Mouse (Mus musculus) hindbrain, embryonic 14.5 days (tissue): ENCODE data around the gene Zzef1. TPM values are rescaled to one million over a fixed set of nuclear protein-coding genes. Genes with fewer than 3 reads are reported as not detected.

Experiments used
- ATAC-seq: fragments of 200-750 bp; cut with Nextera tagmentation; 2 replicates; pipeline ENCODE4 v1.8.0; 2017; ENCODE audit warnings: moderate number of reproducible peaks, mild to moderate bottlenecking, moderate TSS enrichment, moderate library complexity; ENCODE audit not compliant: low FRiP score
- DNase-seq: peaks from one replicate; pipeline ENCODE4 v3.0.0-alpha.2; 2015; ENCODE audit warnings: low spot score
- H3K27ac ChIP-seq: fragments of 300-500 bp; sonication (generic); 2 replicates; pipeline ENCODE4 v1.5.1; 2014; ENCODE audit warnings: mild to moderate bottlenecking, moderate library complexity
- H3K27me3 ChIP-seq: fragments of 300-500 bp; sonication (generic); 2 replicates; pipeline ENCODE4 v1.6.1; 2014; ENCODE audit warnings: mild to moderate bottlenecking, low read length, mixed read lengths; ENCODE audit not compliant: control insufficient read depth, insufficient read depth
- H3K36me3 ChIP-seq: fragments of 300-500 bp; sonication (generic); replicated peaks from 2 replicates; pipeline ENCODE4 v1.6.1; 2014; ENCODE audit not compliant: control insufficient read depth, insufficient read depth
- H3K4me1 ChIP-seq: fragments of 300-500 bp; sonication (generic); replicated peaks from 2 replicates; pipeline ENCODE4 v1.6.1; 2014; ENCODE audit warnings: antibody characterized with exemption, low read length, mixed read lengths; ENCODE audit not compliant: control insufficient read depth, insufficient read depth
- H3K4me2 ChIP-seq: fragments of 300-500 bp; sonication (generic); replicated peaks from 2 replicates; pipeline ENCODE4 v1.6.1; 2014; ENCODE audit warnings: mild to moderate bottlenecking, moderate library complexity
- H3K4me3 ChIP-seq: fragments of 300-500 bp; sonication (generic); replicated peaks from 2 replicates; pipeline ENCODE4 v1.5.1; 2014; ENCODE audit warnings: mild to moderate bottlenecking, low read length
- H3K9ac ChIP-seq: fragments of 300-500 bp; sonication (generic); 2 replicates; pipeline ENCODE4 v1.6.1; 2014
- H3K9me3 ChIP-seq: fragments of 300-500 bp; sonication (generic); 2 replicates; pipeline ENCODE4 v1.6.1; 2016; ENCODE audit warnings: low read length; ENCODE audit not compliant: control insufficient read depth
- WGBS: fragments of 180-500 bp; shearing (Covaris S2); extraction: QIAGEN DNeasy Blood & Tissue Kit; methylation state at CpG from one replicate; pipeline ENCODE4 v1.1.7; 2014; 5-methylcytosine and 5-hydroxymethylcytosine counted together
- microRNA-seq: library from miRNA; unstranded; fragments of <30 nt; microRNA quantifications from one replicate; pipeline ENCODE4, GENCODE M21; 2016
- polyA plus RNA-seq: library from polyadenylated mRNA; unstranded; fragments of >200 nt; fragmentation: Nextera tagmentation; extraction: Ambion mirVana; gene quantifications from 2 replicates; pipeline ENCODE4 v1.2.1, GENCODE M21; 2014

Gene Zzef1
- polyA plus RNA-seq, 1 experiment from 2014 or later = 18.5 TPM

DNA sequence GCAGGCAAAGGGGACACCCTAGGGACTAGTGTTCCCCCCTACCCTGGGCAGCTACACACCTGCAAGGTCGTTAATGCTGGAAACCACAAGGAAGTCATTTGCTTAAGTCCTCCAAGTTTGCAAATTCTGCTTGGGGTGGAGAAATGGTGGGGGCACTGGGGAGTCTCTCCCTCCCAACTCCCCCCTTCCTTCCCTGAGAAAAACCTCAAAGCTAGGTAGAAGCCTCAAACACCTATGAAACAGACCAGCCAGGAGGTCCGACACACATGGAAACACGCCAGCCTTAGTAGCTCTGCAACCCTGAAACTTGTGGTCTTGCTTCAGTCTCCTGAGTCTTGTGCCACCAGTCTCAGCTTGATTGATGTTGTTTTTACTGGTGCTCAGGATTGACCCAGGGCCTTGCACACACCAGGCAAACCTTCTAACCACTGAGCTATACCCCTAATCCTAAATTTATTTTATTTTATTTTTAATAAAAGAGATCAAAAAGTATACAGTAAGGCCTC lies 167.8 kb downstream of the Zzef1 start:
- Histone ChIP-seq H3K4me3 (no peak overlapping the region), H3K4me1 (no peaks in the 10 kb centered on the region), H3K9ac (no peak overlapping the region), H3K4me2 (no peak overlapping the region), H3K27me3 (peaks cover 45% of the 10 kb centered on the region), H3K36me3 (no peaks in the 10 kb centered on the region), H3K27ac (no peak overlapping the region), H3K9me3 (no peaks in the 10 kb centered on the region)
- 71% methylated on average over 3 of the region's 3 CpGs for WGBS
- ATAC-seq (no peak), DNase-seq (no peak)

DNA sequence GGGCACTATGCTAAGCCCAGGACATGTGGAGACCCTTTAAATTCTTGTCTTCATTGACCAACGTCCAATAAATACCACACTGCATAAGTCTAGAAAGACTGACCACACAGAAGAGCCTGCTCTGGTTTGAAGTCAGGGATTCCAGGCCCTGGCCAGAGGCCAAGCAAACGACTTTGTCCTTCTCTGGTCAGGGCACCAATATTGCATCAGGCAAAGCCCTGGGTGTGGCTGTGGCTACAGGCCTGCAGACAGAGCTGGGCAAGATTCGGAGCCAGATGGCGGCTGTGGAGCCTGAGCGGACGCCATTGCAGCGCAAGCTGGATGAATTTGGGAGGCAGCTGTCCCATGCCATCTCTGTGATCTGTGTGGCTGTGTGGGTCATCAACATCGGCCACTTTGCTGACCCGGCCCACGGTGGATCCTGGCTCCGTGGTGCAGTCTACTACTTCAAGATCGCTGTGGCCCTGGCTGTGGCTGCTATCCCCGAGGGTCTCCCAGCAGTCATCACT lies 179.0 kb downstream of the Zzef1 start:
- no peaks in the 10 kb centered on the region for H3K4me1 ChIP-seq
- 80% methylated on average over 13 of the region's 13 CpGs for WGBS
- no peak overlapping the region for H3K4me3 ChIP-seq
- no peak for ATAC-seq
- H3K27me3 ChIP-seq = no peaks in the 10 kb centered on the region
- H3K9ac ChIP-seq = no peak overlapping the region
- no peak overlapping the region for H3K27ac ChIP-seq
- H3K4me2 ChIP-seq = no peak overlapping the region
- H3K9me3 ChIP-seq = no peaks in the 10 kb centered on the region
- no peaks in the 10 kb centered on the region for H3K36me3 ChIP-seq
- no peak for DNase-seq

Small RNA genes within 50 kb of the gene (microRNA-seq; reads per million reads assigned to microRNA genes)
- gene Gm44467 = not detected

Other genes starting within 250 kb of the Zzef1 start
- gene Spns3, start 245.7 kb upstream of the Zzef1 start, polyA plus RNA-seq = 0.11 and 0.23 TPM in 2 replicates
- gene Ube2g1, start 188.9 kb upstream of the Zzef1 start, polyA plus RNA-seq = 92.9 and 102 TPM in 2 replicates
- 33.8 and 36.1 TPM in 2 replicates for gene Ankfy1, start 106.2 kb upstream of the Zzef1 start, polyA plus RNA-seq
- gene Cyb5d2, start 84 bp upstream of the Zzef1 start, polyA plus RNA-seq = 5.9 and 7.3 TPM in 2 replicates
- gene Atp2a3, start 164.9 kb downstream of the Zzef1 start, polyA plus RNA-seq = 2.0 TPM in 2 replicates
- 0.46 and 0.48 TPM in 2 replicates for gene P2rx1, start 202.9 kb downstream of the Zzef1 start, polyA plus RNA-seq
- gene Camkk1, start 222.8 kb downstream of the Zzef1 start, polyA plus RNA-seq = 13.9 and 18.1 TPM in 2 replicates